Mouse (Mus musculus) liver, embryonic 14.5 days (tissue): ENCODE results near the gene Abi1. TPM values are rescaled to one million over a fixed set of nuclear protein-coding genes. Genes with fewer than 3 reads are reported as not detected.
"Not testable (repeated sequence)": the region's sequence is repeated elsewhere in the genome, so short reads cannot be mapped to it uniquely, and the experiment has no call there.

Source experiments
- ATAC-seq: fragments of 200-750 bp; cut with Nextera tagmentation; 2 replicates; pipeline ENCODE4 v1.8.0; 2017; ENCODE audit warnings: moderate number of reproducible peaks, mild to moderate bottlenecking, moderate library complexity; ENCODE audit not compliant: insufficient read depth
- DNase-seq, 3 experiments: peaks; one replicate each; pipeline ENCODE4 v3.0.0-alpha.2; 2012 to 2013; ENCODE audit warnings: low read depth in 3 of 3, low spot score in 3 of 3
- H3K27ac ChIP-seq: fragments of 300-500 bp; sonication (generic); 2 replicates; pipeline ENCODE4 v1.5.1; 2014; ENCODE audit warnings: moderate library complexity, mild to moderate bottlenecking, control low read depth, inconsistent platforms
- H3K27me3 ChIP-seq: fragments of 300-500 bp; sonication (generic); 2 replicates; pipeline ENCODE4 v1.6.1; 2014; ENCODE audit warnings: mild to moderate bottlenecking, low read length, moderate library complexity; ENCODE audit not compliant: control insufficient read depth, insufficient read depth
- H3K36me3 ChIP-seq: fragments of 300-500 bp; sonication (generic); replicated peaks from 2 replicates; pipeline ENCODE4 v1.6.1; 2014; ENCODE audit warnings: low read depth; ENCODE audit not compliant: control insufficient read depth, insufficient read depth
- H3K4me1 ChIP-seq, 2 experiments: fragments of 200-500 bp in 1 of 2; fragments of 300-500 bp in 1 of 2; sonication (generic) in 1 of 2; replicated peaks; 2 replicates each; pipeline ENCODE4 v1.6.1; 2012 to 2014; ENCODE audit warnings: antibody characterized with exemption in 1 of 2, inconsistent platforms in 1 of 2, low read length in 1 of 2; ENCODE audit not compliant: control insufficient read depth in 2 of 2, insufficient read depth in 2 of 2
- H3K4me2 ChIP-seq: fragments of 300-500 bp; sonication (generic); 2 replicates; pipeline ENCODE4 v1.6.1; 2014; ENCODE audit warnings: low read depth, mild to moderate bottlenecking, control low read depth, moderate library complexity
- H3K4me3 ChIP-seq, 2 experiments: fragments of 200-500 bp in 1 of 2; fragments of 300-500 bp in 1 of 2; sonication (generic) in 1 of 2; 2 replicates each; pipeline ENCODE4 v1.5.1; 2012 to 2014; ENCODE audit warnings: low read depth in 2 of 2, low read length in 2 of 2, mild to moderate bottlenecking in 2 of 2, control low read depth in 1 of 2, inconsistent platforms in 1 of 2, moderate library complexity in 1 of 2; ENCODE audit not compliant: insufficient read depth in 1 of 2
- H3K9ac ChIP-seq: fragments of 300-500 bp; sonication (generic); replicated peaks from 2 replicates; pipeline ENCODE4 v1.6.1; 2014; ENCODE audit warnings: mild to moderate bottlenecking, control low read depth, moderate library complexity
- H3K9me3 ChIP-seq: fragments of 300-500 bp; sonication (generic); 2 replicates; pipeline ENCODE4 v1.6.1; 2016; ENCODE audit warnings: low read length, mixed read lengths; ENCODE audit not compliant: control insufficient read depth
- CTCF ChIP-seq: IDR thresholded peaks from 2 replicates; pipeline ENCODE4 v1.5.1; 2016; ENCODE audit warnings: antibody characterized with exemption, low read depth, control low read depth
- EP300 ChIP-seq: IDR thresholded peaks from 2 replicates; pipeline ENCODE4 v1.6.1; 2016; ENCODE audit warnings: antibody characterized with exemption, low read depth
- WGBS: fragments of 180-500 bp; shearing (Covaris S2); extraction: QIAGEN DNeasy Blood & Tissue Kit; methylation state at CpG from one replicate; pipeline ENCODE4 v1.1.7; 2014; ENCODE audit not compliant: insufficient replicate concordance; 5-methylcytosine and 5-hydroxymethylcytosine counted together
- polyA plus RNA-seq, 2 experiments: library from polyadenylated mRNA; depleted of rRNA in 1 of 2; stranded (reverse) in 1 of 2; unstranded in 1 of 2; fragments of >200 nt; fragmentation: Nextera tagmentation in 1 of 2; extraction: Ambion mirVana in 1 of 2; gene quantifications; 2 replicates each; pipeline versions ENCODE4 v1.2.1 to v1.2.3; 2012 to 2014

Abi1 gene
- polyA plus RNA-seq, 2 experiments = 14.8 to 22.4 TPM

DNA sequence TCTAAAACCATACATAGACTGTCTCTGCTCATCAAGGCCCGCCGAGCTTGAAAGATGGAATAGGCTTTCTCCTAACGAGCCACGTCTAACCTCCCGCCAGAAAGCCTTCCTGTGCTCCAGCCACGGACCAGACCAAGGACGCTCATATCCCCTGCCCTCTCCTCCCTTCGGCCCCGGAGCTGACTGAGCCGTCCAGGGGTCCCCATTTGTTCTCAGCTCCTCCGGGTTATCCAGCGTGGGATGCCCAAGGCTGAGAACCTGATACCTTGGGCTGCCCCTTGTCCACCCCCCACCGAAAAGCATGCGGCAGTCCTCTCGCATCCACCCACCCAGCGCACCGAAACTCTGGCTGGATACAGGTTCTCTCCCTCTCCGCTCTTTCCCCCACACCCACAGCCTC is 24.7 kb downstream of the Abi1 start:
- Histone ChIP-seq H3K4me3 (no peak overlapping the region), H3K27ac (no peak overlapping the region), H3K4me1 (peaks cover 2 to 9% of the 10 kb centered on the region in 2 experiments; a peak in 1 of 4 replicates), H3K36me3 (no peaks in the 10 kb centered on the region), H3K27me3 (no peaks in the 10 kb centered on the region), H3K4me2 (no peak overlapping the region), H3K9me3 (no peaks in the 10 kb centered on the region), H3K9ac (no peak overlapping the region)
- TF ChIP-seq CTCF (no peak), EP300 (no peak)
- DNase-seq = no peak
- ATAC-seq = 0 out of 2 replicates have a peak, but pooled peaks have one; percentile 37
- 72% methylated on average over 18 of the region's 18 CpGs for WGBS

GRCm38 (mm10) chr2:23014935-23015334 is 25.1 kb downstream of the Abi1 start:
- H3K27me3 ChIP-seq, ATAC-seq, H3K4me3 ChIP-seq, H3K36me3 ChIP-seq, H3K4me1 ChIP-seq, H3K4me2 ChIP-seq, H3K9me3 ChIP-seq, DNase-seq, H3K27ac ChIP-seq, H3K9ac ChIP-seq: not testable (repeated sequence)
- WGBS = 74% methylated on average over 2 of the region's 3 CpGs

- Histone ChIP-seq H3K36me3 (no peaks in the 10 kb centered on the region; the same call in 1 of the 2 replicates), H3K9ac (no peak overlapping the region), H3K27me3 (no peaks in the 10 kb centered on the region), H3K27ac (no peak overlapping the region), H3K9me3 (no peaks in the 10 kb centered on the region), H3K4me2 (no peak overlapping the region), H3K4me1 (peaks cover 0 to 5% of the 10 kb centered on the region in 2 experiments; a peak in 2 of 4 replicates), H3K4me3 (no peak overlapping the region)
- TF ChIP-seq CTCF = no peak
- TF ChIP-seq EP300 = no peak
- ATAC-seq (no peak), DNase-seq (no peak)
- WGBS = 74% methylated on average over 1 of the region's 1 CpGs
Measured at GRCm38 (mm10) chr2:23008256-23008655, 31.8 kb downstream of the Abi1 start.

GRCm38 (mm10) chr2:23007577-23007976 is 32.5 kb downstream of the Abi1 start:
- ATAC-seq = no peak

DNA sequence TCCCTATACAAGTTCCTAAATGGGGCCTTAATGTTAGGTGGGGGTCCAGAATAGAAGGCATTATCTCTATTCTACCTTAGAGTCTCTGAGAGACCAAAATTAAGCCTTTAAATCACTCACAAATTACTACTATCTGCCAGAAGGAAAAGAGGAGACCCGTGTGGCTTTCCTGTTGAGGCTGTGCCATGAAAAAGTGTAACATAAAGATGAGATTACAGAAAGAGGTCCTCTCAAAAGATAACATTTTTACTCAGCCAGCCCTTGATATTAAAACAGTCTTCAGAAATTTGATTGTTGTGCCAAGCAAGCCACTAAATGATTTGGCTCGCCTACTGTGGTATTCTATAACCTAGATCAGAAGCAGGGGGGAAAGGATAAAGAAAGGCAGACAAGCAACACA is 32.9 kb downstream of the Abi1 start:
- no peak overlapping the region for H3K27ac ChIP-seq
- 33% methylated on average over 2 of the region's 2 CpGs for WGBS
- TF ChIP-seq CTCF = no peak
- no peak for TF ChIP-seq EP300

More at GRCm38 (mm10) chr2:23007577-23007976, 32.5 kb downstream of the Abi1 start:
- Histone ChIP-seq H3K4me3 (no peak overlapping the region), H3K4me2 (no peak overlapping the region), H3K4me1 (peaks cover 0 to 5% of the 10 kb centered on the region in 2 experiments; a peak in 2 of 4 replicates), H3K9ac (no peak overlapping the region), H3K27me3 (no peaks in the 10 kb centered on the region), H3K9me3 (no peaks in the 10 kb centered on the region), H3K36me3 (no peaks in the 10 kb centered on the region; the same call in 1 of the 2 replicates), H3K27ac (no peak overlapping the region)
- TF ChIP-seq CTCF (peak; percentile 46), EP300 (no peak)
- 83% methylated on average over 7 of the region's 7 CpGs for WGBS
- no peak for DNase-seq

More for the DNA sequence above, 32.9 kb downstream of the Abi1 start:
- H3K9ac ChIP-seq = no peak overlapping the region
- H3K9me3 ChIP-seq = no peaks in the 10 kb centered on the region
- DNase-seq (no peak), ATAC-seq (no peak)
- H3K36me3 ChIP-seq = no peaks in the 10 kb centered on the region; the same call in 1 of the 2 replicates
- no peaks in the 10 kb centered on the region for H3K27me3 ChIP-seq
- H3K4me2 ChIP-seq = no peak overlapping the region
- peaks cover 0 to 5% of the 10 kb centered on the region in 2 experiments; a peak in 2 of 4 replicates for H3K4me1 ChIP-seq
- no peak overlapping the region for H3K4me3 ChIP-seq
